Mouse (Mus musculus): ENCODE measurements around the gene Gm5294. TPM values are rescaled to one million over a fixed set of nuclear protein-coding genes. Genes with fewer than 3 reads are reported as not detected.

Gene Gm5294
- polyA plus RNA-seq, 1 experiment from 2014 or later, result not detected

DNA sequence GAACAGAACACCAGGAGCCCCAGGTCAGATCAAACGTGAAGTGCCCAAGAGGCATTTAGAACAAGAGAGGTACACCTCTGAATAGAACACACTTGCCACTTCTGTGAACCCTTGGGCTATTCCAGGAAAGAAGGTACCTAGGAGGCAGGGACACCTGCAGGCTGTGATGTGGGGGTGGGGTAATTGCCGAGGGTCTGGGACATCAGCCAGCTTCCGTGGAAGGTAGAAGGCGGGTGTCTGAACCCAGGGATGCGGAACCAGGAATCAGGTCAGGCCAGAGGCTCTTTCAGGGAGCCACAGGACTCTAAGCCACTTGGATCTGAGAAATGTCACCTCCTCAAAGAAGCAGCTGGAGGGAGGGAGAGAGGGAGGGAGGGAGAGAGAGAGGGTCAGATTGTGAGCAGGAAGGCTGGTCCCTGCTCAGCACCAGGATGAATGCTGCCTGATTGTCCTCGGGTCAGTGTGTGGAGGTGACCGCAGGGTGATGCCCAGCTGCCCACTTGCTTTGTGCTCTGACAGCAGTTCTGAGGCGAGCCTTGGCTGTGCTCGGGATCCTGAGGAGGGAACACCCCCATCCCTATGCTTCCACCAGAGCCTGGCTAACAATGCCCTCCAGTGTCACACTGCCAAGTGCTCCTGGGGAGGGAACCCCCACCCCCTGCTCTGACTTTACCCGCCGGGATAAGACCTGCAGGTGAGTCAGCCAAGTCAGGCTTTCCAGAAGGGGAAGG is 31.2 kb upstream of the Gm5294 start:
- peak overlapping the region; percentile 65 for H3K27ac ChIP-seq (ENCODE audit: low read length)
- ATAC-seq (ENCODE audit: low FRiP score, low TSS enrichment), result peak; percentile 60
- 33% methylated on average over 11 of the region's 11 CpGs for WGBS
- no peaks in the 10 kb centered on the region for H3K36me3 ChIP-seq (ENCODE audit: insufficient read depth, low read length)
- H3K4me3 ChIP-seq (ENCODE audit: low read length), result no peak overlapping the region
- H3K27me3 ChIP-seq (ENCODE audit: insufficient read depth, low read length), result no peaks in the 10 kb centered on the region
- peaks cover 22% of the 10 kb centered on the region for H3K4me1 ChIP-seq (ENCODE audit: insufficient read depth, low read length)
- H3K4me2 ChIP-seq (replicated peaks; ENCODE audit: low read depth, low read length), result no peak overlapping the region
- no peak overlapping the region for H3K9ac ChIP-seq (replicated peaks; ENCODE audit: low read length)
- H3K9me3 ChIP-seq (ENCODE audit: low read length), result no peaks in the 10 kb centered on the region

DNA sequence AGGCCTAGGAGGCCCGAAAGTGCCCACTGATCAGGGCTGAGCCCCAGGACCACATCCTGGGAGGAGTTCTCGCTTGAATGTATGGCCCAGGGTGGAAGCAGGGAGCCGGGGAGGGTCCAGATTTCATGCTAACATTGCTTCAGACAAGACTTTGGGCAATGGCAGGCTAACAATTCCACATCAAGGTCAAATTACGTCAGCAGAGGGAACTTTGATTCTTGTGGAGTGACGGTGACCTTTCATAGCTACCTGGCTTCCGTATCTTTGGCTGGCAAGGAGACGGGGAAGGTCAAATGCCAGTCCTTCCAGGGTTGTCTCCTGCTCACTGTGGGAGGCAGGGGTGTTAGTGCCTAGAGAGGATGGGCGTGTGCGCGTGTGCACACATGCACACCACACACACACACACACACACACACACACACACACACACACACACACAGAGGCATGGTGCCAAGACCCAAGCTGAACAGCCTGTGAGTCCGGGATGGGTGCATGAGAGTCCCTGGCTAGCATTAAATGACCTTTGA is 28.9 kb upstream of the Gm5294 start:
- no peaks in the 10 kb centered on the region for H3K9me3 ChIP-seq (ENCODE audit: low read length)
- H3K36me3 ChIP-seq (ENCODE audit: insufficient read depth, low read length), result peaks cover 14% of the 10 kb centered on the region
- no peak overlapping the region for H3K4me3 ChIP-seq (ENCODE audit: low read length)
- no peak overlapping the region for H3K9ac ChIP-seq (replicated peaks; ENCODE audit: low read length)
- no peaks in the 10 kb centered on the region for H3K27me3 ChIP-seq (ENCODE audit: insufficient read depth, low read length)
- no peak for ATAC-seq (ENCODE audit: low FRiP score, low TSS enrichment)
- H3K4me2 ChIP-seq (replicated peaks; ENCODE audit: low read depth, low read length), result no peak overlapping the region
- peaks cover 16% of the 10 kb centered on the region for H3K4me1 ChIP-seq (ENCODE audit: insufficient read depth, low read length)
- 76% methylated on average over 11 of the region's 11 CpGs for WGBS
- H3K27ac ChIP-seq (ENCODE audit: low read length), result no peak overlapping the region

DNA sequence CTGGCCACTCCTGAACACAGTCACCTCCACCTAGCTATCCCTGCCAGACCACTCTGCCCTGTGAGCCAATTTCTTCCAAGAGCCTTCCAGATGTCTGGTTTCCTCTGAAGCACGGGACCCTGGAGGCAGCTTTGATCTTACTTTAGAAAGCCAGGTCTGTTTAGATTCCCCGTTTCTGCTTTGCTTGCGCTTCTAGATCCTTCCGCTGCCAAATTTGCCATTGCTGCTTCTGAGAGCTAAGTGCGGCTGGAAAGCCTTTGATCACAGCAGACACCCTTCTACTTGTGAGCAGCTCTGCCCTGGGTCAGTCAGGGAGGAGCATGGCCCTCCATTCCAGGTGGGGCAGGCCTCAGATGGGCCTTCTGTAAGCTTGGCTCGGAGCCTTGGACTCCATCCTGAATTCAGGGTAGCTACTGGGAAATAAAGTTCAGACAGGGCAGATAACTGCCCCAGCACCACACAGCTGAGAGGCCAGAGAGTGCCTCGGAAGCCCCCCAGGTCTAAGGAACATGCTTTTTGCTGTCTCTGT is 18.2 kb upstream of the Gm5294 start:
- Histone ChIP-seq H3K4me3 (ENCODE audit: low read length) (no peak overlapping the region), H3K36me3 (ENCODE audit: insufficient read depth, low read length) (peaks cover 16% of the 10 kb centered on the region), H3K4me2 (replicated peaks; ENCODE audit: low read depth, low read length) (no peak overlapping the region), H3K9me3 (ENCODE audit: low read length) (no peaks in the 10 kb centered on the region), H3K27me3 (ENCODE audit: insufficient read depth, low read length) (no peaks in the 10 kb centered on the region), H3K27ac (ENCODE audit: low read length) (no peak overlapping the region), H3K4me1 (ENCODE audit: insufficient read depth, low read length) (no peaks in the 10 kb centered on the region), H3K9ac (replicated peaks; ENCODE audit: low read length) (no peak overlapping the region)
- no peak for ATAC-seq (ENCODE audit: low FRiP score, low TSS enrichment)
- WGBS, result 54% methylated on average over 7 of the region's 7 CpGs

DNA sequence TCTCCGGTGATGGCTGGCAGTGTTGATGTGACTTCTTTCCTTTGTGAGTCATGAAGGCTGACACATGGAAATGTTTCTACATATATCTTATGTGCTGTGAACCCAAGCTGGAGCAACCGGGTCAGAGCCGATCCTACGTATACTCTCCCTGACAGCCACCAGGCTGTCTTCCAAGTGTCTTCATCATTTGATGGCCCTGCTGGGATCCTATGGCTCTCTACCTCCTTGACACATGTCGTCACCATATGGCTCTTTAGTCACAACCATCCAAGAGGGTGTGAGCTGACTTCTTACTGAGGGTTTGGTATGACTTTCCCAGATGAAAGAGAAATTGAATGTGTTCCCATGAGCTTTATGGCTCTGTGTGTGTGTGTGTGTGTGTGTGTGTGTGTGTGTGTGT is 15.6 kb upstream of the Gm5294 start:
- H3K27me3 ChIP-seq (ENCODE audit: insufficient read depth, low read length), result no peaks in the 10 kb centered on the region
- no peaks in the 10 kb centered on the region for H3K9me3 ChIP-seq (ENCODE audit: low read length)
- H3K36me3 ChIP-seq (ENCODE audit: insufficient read depth, low read length), result peaks cover 33% of the 10 kb centered on the region
- H3K4me3 ChIP-seq (ENCODE audit: low read length), result no peak overlapping the region
- ATAC-seq (ENCODE audit: low FRiP score, low TSS enrichment), result no peak
- WGBS, result 83% methylated on average over 5 of the region's 5 CpGs
- no peaks in the 10 kb centered on the region for H3K4me1 ChIP-seq (ENCODE audit: insufficient read depth, low read length)
- no peak overlapping the region for H3K4me2 ChIP-seq (replicated peaks; ENCODE audit: low read depth, low read length)
- H3K27ac ChIP-seq (ENCODE audit: low read length), result no peak overlapping the region
- no peak overlapping the region for H3K9ac ChIP-seq (replicated peaks; ENCODE audit: low read length)

DNA sequence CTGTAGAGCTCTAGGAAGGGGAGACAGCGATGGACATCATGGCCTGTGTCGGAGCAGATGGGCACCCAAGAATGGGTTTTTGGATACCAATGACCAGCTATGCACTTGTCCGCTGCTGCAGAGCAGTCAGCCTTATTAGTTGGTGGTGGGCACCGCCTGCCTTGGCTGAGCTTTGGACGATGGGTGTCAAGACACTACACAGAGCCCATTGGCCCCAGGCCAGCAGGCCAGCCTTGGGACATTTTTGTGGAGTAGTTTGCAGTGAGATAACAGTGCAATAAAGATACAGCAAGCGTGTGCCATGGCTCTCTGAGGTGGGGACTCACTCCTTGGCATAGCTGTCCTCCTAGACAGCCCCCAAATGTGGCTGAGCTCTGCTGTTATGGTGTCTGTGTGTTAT is 10.1 kb upstream of the Gm5294 start:
- Histone ChIP-seq H3K9ac (replicated peaks; ENCODE audit: low read length) (no peak overlapping the region), H3K9me3 (ENCODE audit: low read length) (no peaks in the 10 kb centered on the region), H3K27me3 (ENCODE audit: insufficient read depth, low read length) (no peaks in the 10 kb centered on the region), H3K36me3 (ENCODE audit: insufficient read depth, low read length) (peaks cover 43% of the 10 kb centered on the region), H3K4me1 (ENCODE audit: insufficient read depth, low read length) (no peaks in the 10 kb centered on the region), H3K4me2 (replicated peaks; ENCODE audit: low read depth, low read length) (no peak overlapping the region), H3K4me3 (ENCODE audit: low read length) (no peak overlapping the region), H3K27ac (ENCODE audit: low read length) (no peak overlapping the region)
- ATAC-seq (ENCODE audit: low FRiP score, low TSS enrichment), result no peak
- 89% methylated on average over 6 of the region's 6 CpGs for WGBS

DNA sequence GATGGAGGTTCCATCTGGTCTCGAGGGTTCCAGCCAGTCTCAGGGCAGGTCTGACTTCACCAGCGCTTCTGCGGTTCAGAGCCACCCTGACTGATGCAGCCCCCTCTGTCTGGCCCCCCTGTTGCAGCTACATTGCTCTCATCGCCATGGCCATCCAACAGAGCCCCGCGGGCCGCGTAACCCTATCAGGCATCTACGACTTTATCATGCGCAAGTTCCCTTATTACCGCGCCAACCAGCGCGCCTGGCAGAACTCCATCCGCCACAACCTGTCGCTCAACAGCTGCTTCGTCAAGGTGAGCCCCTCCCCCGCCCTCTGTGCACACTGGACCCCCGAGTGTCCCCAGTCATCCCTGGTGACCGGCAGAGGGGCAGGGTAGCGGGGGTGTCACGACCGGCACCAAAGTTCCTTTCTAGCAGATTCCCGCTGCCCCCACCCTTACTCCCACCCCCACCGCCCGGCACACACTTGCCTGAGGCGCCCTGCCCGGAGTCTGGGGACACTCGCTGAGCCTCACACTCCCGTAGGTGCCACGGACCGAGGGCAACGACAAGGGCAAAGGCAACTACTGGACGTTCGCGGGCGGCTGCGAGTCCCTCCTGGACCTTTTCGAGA is 945 bp downstream of the Gm5294 start:
- no peak; the same call in 1 of the 2 replicates for ATAC-seq (ENCODE audit: low FRiP score, low TSS enrichment)
- peak overlapping the region; percentile 39 for H3K9ac ChIP-seq (replicated peaks; ENCODE audit: low read length)
- H3K9me3 ChIP-seq (ENCODE audit: low read length), result 0 out of 2 replicates have a peak, but pooled peaks cover 3% of the 10 kb centered on the region
- peaks cover 17% of the 10 kb centered on the region for H3K4me1 ChIP-seq (ENCODE audit: insufficient read depth, low read length)
- 2% methylated on average over 38 of the region's 39 CpGs for WGBS
- H3K36me3 ChIP-seq (ENCODE audit: insufficient read depth, low read length), result no peaks in the 10 kb centered on the region
- H3K4me3 ChIP-seq (ENCODE audit: low read length), result peak overlapping the region; percentile 43
- H3K27me3 ChIP-seq (ENCODE audit: insufficient read depth, low read length), result peaks cover 52% of the 10 kb centered on the region
- peak overlapping the region; percentile 69 for H3K4me2 ChIP-seq (replicated peaks; ENCODE audit: low read depth, low read length)
- H3K27ac ChIP-seq (ENCODE audit: low read length), result no peak overlapping the region

DNA sequence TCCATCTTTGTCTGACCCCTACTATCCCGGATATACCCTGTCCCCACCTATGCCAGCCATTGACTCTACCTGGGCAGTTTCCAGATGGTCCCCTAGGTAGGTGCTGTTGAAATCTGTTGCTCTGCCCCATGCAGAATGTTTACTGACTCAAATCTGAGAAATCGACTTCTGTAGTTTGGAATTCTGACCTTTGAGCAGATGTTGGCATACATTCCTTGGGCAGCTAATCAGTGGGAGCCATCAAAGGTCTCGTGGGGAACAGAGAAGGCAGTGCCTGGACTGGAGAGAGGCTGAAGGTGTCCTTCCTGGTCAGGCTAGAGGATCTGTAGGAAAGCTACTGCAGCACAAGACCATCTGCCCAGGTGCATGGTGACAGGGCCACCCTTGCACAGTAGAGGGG is 5.2 kb downstream of the Gm5294 start:
- H3K36me3 ChIP-seq (ENCODE audit: insufficient read depth, low read length), result no peaks in the 10 kb centered on the region
- no peak overlapping the region for H3K9ac ChIP-seq (replicated peaks; ENCODE audit: low read length)
- no peak for ATAC-seq (ENCODE audit: low FRiP score, low TSS enrichment)
- no peaks in the 10 kb centered on the region for H3K9me3 ChIP-seq (ENCODE audit: low read length)
- 74% methylated on average over 3 of the region's 3 CpGs for WGBS
- H3K4me3 ChIP-seq (ENCODE audit: low read length), result no peak overlapping the region
- H3K4me1 ChIP-seq (ENCODE audit: insufficient read depth, low read length), result peaks cover 21% of the 10 kb centered on the region
- no peak overlapping the region for H3K27ac ChIP-seq (ENCODE audit: low read length)
- peaks cover 36% of the 10 kb centered on the region for H3K27me3 ChIP-seq (ENCODE audit: insufficient read depth, low read length)
- no peak overlapping the region for H3K4me2 ChIP-seq (replicated peaks; ENCODE audit: low read depth, low read length)

DNA sequence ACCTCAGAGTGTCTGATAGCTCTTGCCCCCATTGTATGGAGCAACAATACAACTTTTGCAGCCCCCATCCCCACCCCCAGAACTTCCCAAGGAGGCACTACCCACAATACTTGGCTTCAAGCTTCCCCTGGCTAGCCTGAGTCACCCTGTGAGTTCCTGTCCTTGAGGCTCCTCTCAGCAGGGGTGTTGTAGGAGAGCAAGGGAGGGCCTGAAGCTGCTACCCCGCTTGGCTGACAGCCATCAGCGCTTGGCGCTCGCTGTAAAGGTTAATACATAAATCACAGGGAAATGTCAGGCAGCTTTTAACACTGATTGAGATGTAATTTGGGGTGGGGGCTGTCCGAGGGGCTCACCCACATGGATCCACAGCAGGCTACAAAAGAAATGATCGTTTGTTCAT is 13.5 kb downstream of the Gm5294 start:
- Histone ChIP-seq H3K4me2 (replicated peaks; ENCODE audit: low read depth, low read length) (no peak overlapping the region), H3K36me3 (ENCODE audit: insufficient read depth, low read length) (no peaks in the 10 kb centered on the region), H3K4me1 (ENCODE audit: insufficient read depth, low read length) (no peaks in the 10 kb centered on the region), H3K27me3 (ENCODE audit: insufficient read depth, low read length) (no peaks in the 10 kb centered on the region), H3K4me3 (ENCODE audit: low read length) (no peak overlapping the region), H3K9ac (replicated peaks; ENCODE audit: low read length) (no peak overlapping the region), H3K9me3 (ENCODE audit: low read length) (no peaks in the 10 kb centered on the region), H3K27ac (ENCODE audit: low read length) (no peak overlapping the region)
- WGBS, result 11% methylated on average over 6 of the region's 6 CpGs
- ATAC-seq (ENCODE audit: low FRiP score, low TSS enrichment), result peak; percentile 57; the same call in 1 of the 2 replicates

DNA sequence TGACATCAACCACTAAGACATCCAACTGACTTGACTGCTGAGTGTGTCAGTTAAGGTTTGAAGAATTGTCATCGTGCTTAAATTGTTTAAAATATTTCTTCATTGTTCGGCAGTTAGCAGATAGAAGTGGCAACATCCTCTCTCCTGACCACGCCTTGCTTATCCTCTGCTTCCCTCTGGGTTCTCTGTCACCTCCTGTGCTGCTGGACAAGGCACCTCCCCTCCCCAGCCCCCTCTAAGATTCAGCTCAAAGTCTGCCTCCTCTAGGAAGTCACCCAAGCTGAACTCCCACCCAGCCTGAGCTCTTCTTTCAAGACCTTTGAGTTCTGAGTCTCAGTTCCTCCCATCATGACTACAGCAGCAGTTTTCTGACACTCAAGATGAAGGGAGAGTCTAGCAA is 15.0 kb downstream of the Gm5294 start:
- H3K4me1 ChIP-seq (ENCODE audit: insufficient read depth, low read length), result no peaks in the 10 kb centered on the region
- H3K27ac ChIP-seq (ENCODE audit: low read length), result no peak overlapping the region
- no peaks in the 10 kb centered on the region for H3K36me3 ChIP-seq (ENCODE audit: insufficient read depth, low read length)
- H3K9me3 ChIP-seq (ENCODE audit: low read length), result no peaks in the 10 kb centered on the region
- H3K9ac ChIP-seq (replicated peaks; ENCODE audit: low read length), result no peak overlapping the region
- H3K4me3 ChIP-seq (ENCODE audit: low read length), result no peak overlapping the region
- H3K4me2 ChIP-seq (replicated peaks; ENCODE audit: low read depth, low read length), result no peak overlapping the region
- ATAC-seq (ENCODE audit: low FRiP score, low TSS enrichment), result peak; percentile 67; the same call in 1 of the 2 replicates
- 80% methylated on average over 3 of the region's 3 CpGs for WGBS
- no peaks in the 10 kb centered on the region for H3K27me3 ChIP-seq (ENCODE audit: insufficient read depth, low read length)

DNA sequence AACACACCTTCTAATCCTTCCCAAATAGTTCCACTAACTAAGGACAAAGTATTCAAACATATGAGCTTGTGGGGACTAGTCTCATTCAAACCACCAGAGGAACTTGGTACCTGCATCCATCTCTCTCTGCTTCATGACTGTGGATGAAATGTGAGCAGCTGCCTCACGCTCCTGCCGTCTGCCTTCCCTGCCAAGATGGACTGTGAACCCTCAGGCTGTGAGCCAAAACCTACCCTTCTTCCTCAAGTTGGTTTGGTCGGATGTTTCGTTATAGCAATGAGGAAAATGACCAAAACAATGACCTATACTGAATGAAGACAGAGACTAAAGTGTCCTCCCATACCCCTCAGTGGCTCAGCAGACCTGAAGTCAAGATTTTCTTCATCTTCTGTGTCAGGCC is 21.1 kb downstream of the Gm5294 start:
- Histone ChIP-seq H3K9ac (replicated peaks; ENCODE audit: low read length) (no peak overlapping the region), H3K4me3 (ENCODE audit: low read length) (no peak overlapping the region), H3K4me1 (ENCODE audit: insufficient read depth, low read length) (no peaks in the 10 kb centered on the region), H3K9me3 (ENCODE audit: low read length) (peaks cover 8% of the 10 kb centered on the region; the same call in 1 of the 2 replicates), H3K36me3 (ENCODE audit: insufficient read depth, low read length) (no peaks in the 10 kb centered on the region), H3K27ac (ENCODE audit: low read length) (no peak overlapping the region), H3K27me3 (ENCODE audit: insufficient read depth, low read length) (no peaks in the 10 kb centered on the region), H3K4me2 (replicated peaks; ENCODE audit: low read depth, low read length) (no peak overlapping the region)
- no peak for ATAC-seq (ENCODE audit: low FRiP score, low TSS enrichment)
- 92% methylated on average over 4 of the region's 4 CpGs for WGBS

All from kidney, embryonic 16.5 days (tissue).